Mouse (Mus musculus): ENCODE measurements around the gene Pacs1.

DNA sequence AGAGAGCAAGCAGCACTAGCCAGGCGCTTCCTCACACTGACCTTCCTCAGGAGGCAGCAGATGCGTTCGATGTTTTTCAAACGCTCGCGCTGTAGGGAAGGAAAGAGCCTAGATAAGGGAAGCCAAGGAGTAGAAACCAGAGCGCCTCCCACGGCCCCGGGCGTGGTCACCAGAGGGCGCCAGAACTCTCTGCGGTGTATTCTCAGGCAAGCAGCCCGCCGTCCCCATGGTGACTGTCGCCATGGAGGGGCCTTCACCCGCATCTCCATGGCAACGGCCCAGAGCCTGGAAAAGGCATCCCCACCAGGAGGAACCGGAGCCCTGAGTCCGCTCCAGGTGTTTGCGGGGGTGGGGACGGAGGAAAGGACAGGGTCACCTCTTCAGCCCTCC is 178.7 kb downstream of the Pacs1 start:
- TF ChIP-seq CTCF (IDR thresholded peaks at IDR 0.05) (peak; percentile 91), EP300 (IDR thresholded peaks at IDR 0.05) (no peak)

Data from lung, postnatal 0 days (tissue).